Mouse (Mus musculus) stomach, postnatal 0 days (tissue): Measurements from ENCODE around the gene Cpped1.
A peak's percentile ranks its signal among the peaks of the same experiment; 100 is the strongest.

ENCODE experiments used
- CTCF ChIP-seq: IDR thresholded peaks from 2 replicates; pipeline ENCODE4 v1.5.1; 2016; ENCODE audit warnings: antibody characterized with exemption, low read depth, mild to moderate bottlenecking, moderate library complexity
- EP300 ChIP-seq: optimal IDR thresholded peaks from 2 replicates; pipeline ENCODE3; 2016; ENCODE audit warnings: antibody characterized with exemption

DNA sequence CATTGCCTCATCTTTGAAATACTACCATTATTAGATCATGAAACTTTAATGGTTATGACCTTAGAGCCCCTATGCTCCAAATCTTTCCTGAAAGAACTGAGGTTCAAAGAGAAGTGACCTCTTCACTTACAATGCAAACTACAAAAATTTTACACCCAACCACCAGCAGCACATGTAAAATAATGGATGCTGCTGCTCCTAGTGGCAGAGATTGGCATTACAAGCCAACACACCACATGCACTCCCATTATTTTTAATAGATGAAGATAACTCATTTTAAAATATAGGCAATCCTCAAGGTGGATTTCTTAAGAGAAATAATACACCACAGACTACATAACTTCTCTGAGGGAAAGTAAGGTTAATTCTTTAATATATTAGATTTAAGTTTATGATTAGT, 31.2 kb upstream of the Cpped1 start:
- TF ChIP-seq EP300 (no peak), CTCF (peak; percentile 87)
